Mouse (Mus musculus): ENCODE measurements around the gene Sass6.
A peak's percentile ranks its signal among the peaks of the same experiment; 100 is the strongest.
"Not testable (repeated sequence)": the region's sequence is repeated elsewhere in the genome, so short reads cannot be mapped to it uniquely, and the experiment has no call there.

Sass6 gene

DNA sequence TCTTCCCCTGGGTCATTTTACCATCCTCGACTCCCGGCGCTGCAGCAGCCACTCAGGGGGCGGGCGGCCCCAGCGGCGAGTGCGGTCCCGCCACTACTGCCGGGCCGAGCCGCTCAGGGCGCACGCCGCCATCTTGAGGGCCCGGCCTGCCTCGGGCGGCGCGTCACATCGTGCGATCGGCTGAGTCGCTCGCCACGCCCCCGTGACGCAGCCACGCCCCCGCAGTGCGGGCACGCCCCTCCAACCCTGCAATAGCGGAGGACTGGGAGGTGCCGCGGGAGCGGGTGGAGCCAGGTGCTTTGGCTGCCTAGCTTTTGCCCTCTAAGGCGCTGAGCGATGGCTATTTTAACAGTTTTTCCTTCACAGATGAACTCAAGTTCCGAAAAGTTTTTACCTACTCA is 67.7 kb downstream of the Sass6 start, which contains the start of gene Mfsd14a:
Gene Mfsd14a (minus strand): TSS at position 215 of the 401 bp plus-strand sequence.
- peak; percentile 97 to 98 for DNase-seq (ENCODE audit: low spot score in 2 of 2)

DNA sequence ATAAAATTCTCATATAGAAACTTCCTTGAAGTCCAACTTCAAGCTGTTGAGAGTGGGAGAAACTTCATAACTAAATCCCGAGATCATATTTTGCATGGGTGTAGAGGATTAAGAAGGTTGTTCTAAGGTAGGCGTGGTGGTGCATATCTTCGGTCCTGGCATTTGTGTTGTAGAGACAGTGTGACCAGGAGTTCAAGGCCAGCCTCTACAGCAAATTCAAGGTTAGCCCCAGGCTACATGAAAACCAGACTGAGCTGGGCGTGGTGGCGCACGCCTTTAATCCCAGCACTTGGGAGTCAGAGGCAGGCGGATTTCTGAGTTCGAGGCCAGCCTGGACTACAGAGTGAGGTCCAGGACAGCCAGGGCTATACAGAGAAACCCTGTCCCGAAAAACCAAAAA is 69.5 kb downstream of the Sass6 start:
- DNase-seq (ENCODE audit: low spot score in 2 of 2), result not testable (repeated sequence)

Measured in right cerebral cortex, postnatal 10 days (tissue).